Mouse (Mus musculus) liver, adult 2 months (tissue): ENCODE measurements around the gene Rad9a.

ENCODE experiments used
- CTCF ChIP-seq: fragments of 200-500 bp; IDR thresholded peaks from 2 replicates; pipeline ENCODE4 v1.5.1; 2011; ENCODE audit warnings: low read depth, low read length, control low read depth
- POLR2A ChIP-seq: fragments of 200-500 bp; IDR thresholded peaks from 2 replicates; pipeline ENCODE4 v1.6.1; 2011; ENCODE audit warnings: low read length, control low read depth; ENCODE audit not compliant: insufficient read depth; ENCODE audit errors: extremely low read depth

- TF ChIP-seq CTCF (no peak), POLR2A (0 out of 2 replicates have a peak, but pooled peaks have one; percentile 32)
Observed at GRCm38 (mm10) chr19:4201291-4201909, at the start of gene Rad9a.
